Mouse (Mus musculus) limb, embryonic 14.5 days (tissue): ENCODE data around the gene Grm1. TPM values are rescaled to one million over a fixed set of nuclear protein-coding genes. Genes with fewer than 3 reads are reported as not detected.
A peak's percentile ranks its signal among the peaks of the same experiment; 100 is the strongest.

Experiments used
- ATAC-seq: fragments of 200-750 bp; cut with Nextera tagmentation; 2 replicates; pipeline ENCODE4 v1.8.0; 2017; ENCODE audit warnings: low read depth, moderate number of reproducible peaks, moderate TSS enrichment; ENCODE audit not compliant: low FRiP score
- DNase-seq: peaks from one replicate; pipeline ENCODE4 v3.0.0-alpha.2; 2015; ENCODE audit warnings: low spot score
- H3K27ac ChIP-seq: fragments of 300-500 bp; sonication (generic); replicated peaks from 2 replicates; pipeline ENCODE4 v1.5.1; 2014; ENCODE audit warnings: low read depth, mild to moderate bottlenecking, low read length, moderate library complexity, mixed read lengths
- H3K27me3 ChIP-seq: fragments of 300-500 bp; sonication (generic); 2 replicates; pipeline ENCODE4 v1.6.1; 2014; ENCODE audit warnings: low read length, mixed read lengths; ENCODE audit not compliant: control insufficient read depth, insufficient read depth
- H3K36me3 ChIP-seq: fragments of 300-500 bp; sonication (generic); 2 replicates; pipeline ENCODE4 v1.6.1; 2014; ENCODE audit warnings: mild to moderate bottlenecking, low read length, moderate library complexity, mixed read lengths; ENCODE audit not compliant: control insufficient read depth, insufficient read depth
- H3K4me1 ChIP-seq: fragments of 300-500 bp; sonication (generic); 2 replicates; pipeline ENCODE4 v1.6.1; 2014; ENCODE audit warnings: antibody characterized with exemption, low read length, mixed read lengths; ENCODE audit not compliant: control insufficient read depth, insufficient read depth
- H3K4me2 ChIP-seq: fragments of 300-500 bp; sonication (generic); replicated peaks from 2 replicates; pipeline ENCODE4 v1.6.1; 2014; ENCODE audit warnings: low read depth, mild to moderate bottlenecking, low read length, moderate library complexity; ENCODE audit not compliant: severe bottlenecking
- H3K4me3 ChIP-seq: fragments of 300-500 bp; sonication (generic); replicated peaks from 2 replicates; pipeline ENCODE4 v1.5.1; 2014; ENCODE audit warnings: low read length
- H3K9ac ChIP-seq: fragments of 300-500 bp; sonication (generic); 2 replicates; pipeline ENCODE4 v1.6.1; 2014; ENCODE audit warnings: mild to moderate bottlenecking, low read depth, low read length, moderate library complexity; ENCODE audit not compliant: severe bottlenecking
- H3K9me3 ChIP-seq: fragments of 300-500 bp; sonication (generic); 2 replicates; pipeline ENCODE4 v1.6.1; 2016; ENCODE audit warnings: low read length; ENCODE audit not compliant: control insufficient read depth
- POLR2A ChIP-seq: fragments of 200-500 bp; IDR thresholded peaks from 2 replicates; pipeline ENCODE4 v1.8.0; 2012; ENCODE audit warnings: inconsistent platforms, mild to moderate bottlenecking, moderate library complexity, borderline replicate concordance; ENCODE audit not compliant: insufficient read depth, insufficient read length; ENCODE audit errors: extremely low read depth
- WGBS: fragments of 180-500 bp; shearing (Covaris S2); extraction: QIAGEN DNeasy Blood & Tissue Kit; methylation state at CpG from one replicate; pipeline ENCODE4 v1.1.7; 2014; 5-methylcytosine and 5-hydroxymethylcytosine counted together
- polyA plus RNA-seq, 2 experiments: library from polyadenylated mRNA; depleted of rRNA in 1 of 2; stranded (reverse) in 1 of 2; unstranded in 1 of 2; fragments of >200 nt; fragmentation: Nextera tagmentation in 1 of 2; extraction: Ambion mirVana in 1 of 2; gene quantifications; 2 replicates each; pipeline versions ENCODE4 v1.2.1 to v1.2.3; 2012 to 2014

Gene Grm1
- polyA plus RNA-seq, 2 experiments, result 0.08 to 0.19 TPM

GRCm38 (mm10) chr10:10847376-10848286, 234.5 kb downstream of the Grm1 start:
- WGBS, result 64% methylated on average over 7 of the region's 7 CpGs
- DNase-seq, result no peak
- Histone ChIP-seq H3K9ac (no peak overlapping the region), H3K4me3 (no peak overlapping the region), H3K27me3 (no peaks in the 10 kb centered on the region), H3K4me2 (no peak overlapping the region), H3K9me3 (no peaks in the 10 kb centered on the region), H3K4me1 (peaks cover 5% of the 10 kb centered on the region; the same call in 1 of the 2 replicates), H3K36me3 (no peaks in the 10 kb centered on the region), H3K27ac (no peak overlapping the region)
- no peak for TF ChIP-seq POLR2A
- no peak for ATAC-seq

- TF ChIP-seq POLR2A, result no peak
- Histone ChIP-seq H3K27ac (no peak overlapping the region), H3K36me3 (no peaks in the 10 kb centered on the region), H3K9me3 (no peaks in the 10 kb centered on the region), H3K4me2 (no peak overlapping the region), H3K4me3 (no peak overlapping the region), H3K27me3 (no peaks in the 10 kb centered on the region), H3K4me1 (peaks cover 5% of the 10 kb centered on the region; the same call in 1 of the 2 replicates), H3K9ac (no peak overlapping the region)
- peak; percentile 6 for DNase-seq
- peak; percentile 71 for ATAC-seq
- 42% methylated on average over 5 of the region's 5 CpGs for WGBS
Measured at GRCm38 (mm10) chr10:10845059-10845685, 237.0 kb downstream of the Grm1 start.

- DNase-seq (no peak), ATAC-seq (no peak)
- Histone ChIP-seq H3K4me2 (no peak overlapping the region), H3K4me3 (no peak overlapping the region), H3K36me3 (no peaks in the 10 kb centered on the region), H3K9ac (no peak overlapping the region), H3K27me3 (no peaks in the 10 kb centered on the region), H3K9me3 (no peaks in the 10 kb centered on the region), H3K27ac (no peak overlapping the region), H3K4me1 (no peaks in the 10 kb centered on the region)
- no peak for TF ChIP-seq POLR2A
Measured at GRCm38 (mm10) chr10:10835406-10835805, 246.8 kb downstream of the Grm1 start.

GRCm38 (mm10) chr10:10834828-10835227, 247.3 kb downstream of the Grm1 start:
- DNase-seq, result no peak
- ATAC-seq, result no peak
- Histone ChIP-seq H3K27me3 (no peaks in the 10 kb centered on the region), H3K9me3 (no peaks in the 10 kb centered on the region), H3K4me3 (no peak overlapping the region), H3K4me1 (no peaks in the 10 kb centered on the region), H3K27ac (no peak overlapping the region), H3K4me2 (no peak overlapping the region), H3K36me3 (no peaks in the 10 kb centered on the region), H3K9ac (no peak overlapping the region)
- TF ChIP-seq POLR2A, result no peak
- WGBS, result 81% methylated on average over 3 of the region's 3 CpGs

- no peak overlapping the region for H3K27ac ChIP-seq
- H3K4me3 ChIP-seq, result no peak overlapping the region
- H3K9me3 ChIP-seq, result no peaks in the 10 kb centered on the region
- H3K36me3 ChIP-seq, result no peaks in the 10 kb centered on the region
- ATAC-seq (no peak), DNase-seq (no peak)
- 85% methylated on average over 1 of the region's 1 CpGs for WGBS
- no peak for TF ChIP-seq POLR2A
- no peak overlapping the region for H3K4me2 ChIP-seq
- H3K4me1 ChIP-seq, result no peaks in the 10 kb centered on the region
- no peaks in the 10 kb centered on the region for H3K27me3 ChIP-seq
- no peak overlapping the region for H3K9ac ChIP-seq
Measured at GRCm38 (mm10) chr10:10831141-10831540, 251.0 kb downstream of the Grm1 start.
